Mouse (Mus musculus) neural tube, embryonic 14.5 days (tissue): ENCODE measurements around the gene Uchl3. TPM values are rescaled to one million over a fixed set of nuclear protein-coding genes. Genes with fewer than 3 reads are reported as not detected.

Experiments used
- ATAC-seq: fragments of 200-750 bp; cut with Nextera tagmentation; 2 replicates; pipeline ENCODE4 v1.8.0; 2017; ENCODE audit warnings: low read depth, mild to moderate bottlenecking, moderate TSS enrichment, moderate library complexity
- H3K27ac ChIP-seq: fragments of 300-500 bp; sonication (generic); 2 replicates; pipeline ENCODE4 v1.5.1; 2014; ENCODE audit warnings: low read depth, mild to moderate bottlenecking, control low read depth, low read length, moderate library complexity, mixed read lengths
- H3K27me3 ChIP-seq: fragments of 300-500 bp; sonication (generic); 2 replicates; pipeline ENCODE4 v1.6.1; 2014; ENCODE audit warnings: low read length; ENCODE audit not compliant: control insufficient read depth, insufficient read depth
- H3K36me3 ChIP-seq: fragments of 300-500 bp; sonication (generic); 2 replicates; pipeline ENCODE4 v1.6.1; 2014; ENCODE audit warnings: low read length, mixed read lengths; ENCODE audit not compliant: control insufficient read depth, insufficient read depth
- H3K4me1 ChIP-seq: fragments of 300-500 bp; sonication (generic); 2 replicates; pipeline ENCODE4 v1.6.1; 2014; ENCODE audit warnings: low read length; ENCODE audit not compliant: control insufficient read depth, insufficient read depth
- H3K4me2 ChIP-seq: fragments of 300-500 bp; sonication (generic); 2 replicates; pipeline ENCODE4 v1.6.1; 2014; ENCODE audit warnings: mild to moderate bottlenecking, low read depth, low read length, control low read depth
- H3K4me3 ChIP-seq: fragments of 300-500 bp; sonication (generic); 2 replicates; pipeline ENCODE4 v1.5.1; 2014; ENCODE audit warnings: low read depth, low read length, control low read depth, mixed read lengths
- H3K9ac ChIP-seq: fragments of 300-500 bp; sonication (generic); replicated peaks from 2 replicates; pipeline ENCODE4 v1.6.1; 2014; ENCODE audit warnings: low read depth, mild to moderate bottlenecking, control low read depth, low read length, mixed read lengths
- H3K9me3 ChIP-seq: fragments of 300-500 bp; sonication (generic); 2 replicates; pipeline ENCODE4 v1.6.1; 2016; ENCODE audit warnings: low read length; ENCODE audit not compliant: control insufficient read depth
- WGBS: fragments of 180-500 bp; shearing (Covaris S2); extraction: QIAGEN DNeasy Blood & Tissue Kit; methylation state at CpG from one replicate; pipeline ENCODE4 v1.1.7; 2014; 5-methylcytosine and 5-hydroxymethylcytosine counted together
- polyA plus RNA-seq: library from polyadenylated mRNA; unstranded; fragments of >200 nt; fragmentation: Nextera tagmentation; extraction: Ambion mirVana; gene quantifications from 2 replicates; pipeline ENCODE4 v1.2.1, GENCODE M21; 2014

Gene Uchl3
- polyA plus RNA-seq, result 237 and 280 TPM in 2 replicates

- ATAC-seq, result peak; percentile 94
- WGBS, result 1% methylated on average over 79 of the region's 81 CpGs
- H3K27ac ChIP-seq, result peak within 1 kb of the TSS; percentile 74
- H3K9me3 ChIP-seq, result no peaks in the 10 kb centered on the region
- H3K36me3 ChIP-seq, result no peaks in the 10 kb centered on the region
- peak within 1 kb of the TSS; percentile 78 for H3K9ac ChIP-seq
- peaks cover 3% of the 10 kb centered on the region; the same call in 1 of the 2 replicates for H3K4me1 ChIP-seq
- H3K4me2 ChIP-seq, result peak within 1 kb of the TSS; percentile 81
- H3K27me3 ChIP-seq, result no peaks in the 10 kb centered on the region
- H3K4me3 ChIP-seq, result peak within 1 kb of the TSS; percentile 96
Measured at GRCm38 (mm10) chr14:101653581-101654525, at the start of gene Uchl3. TSS of gene Uchl3 (plus strand) at chr14:101653967.

DNA sequence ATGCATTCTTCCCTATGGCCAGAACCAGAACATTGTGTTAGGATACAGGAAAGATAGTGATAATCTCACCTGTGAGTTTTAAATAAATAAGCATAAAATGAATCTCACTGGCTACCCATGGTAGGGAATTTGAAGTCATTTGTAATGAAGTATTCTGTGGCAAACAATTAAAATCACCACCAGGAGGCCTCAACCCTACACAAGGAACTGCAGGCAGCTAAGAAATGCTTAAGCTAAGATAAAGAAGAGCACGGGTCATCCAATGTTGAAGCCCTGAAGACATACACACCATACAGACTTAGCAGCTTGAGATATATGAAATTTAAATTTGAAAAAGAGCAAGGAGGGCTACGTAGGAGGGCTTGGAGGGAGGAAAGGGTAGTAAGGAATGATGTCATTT lies 47.9 kb upstream of the Uchl3 start:
- H3K27me3 ChIP-seq, result no peaks in the 10 kb centered on the region
- H3K27ac ChIP-seq, result no peak overlapping the region
- no peaks in the 10 kb centered on the region for H3K36me3 ChIP-seq
- H3K4me2 ChIP-seq, result no peak overlapping the region
- no peak overlapping the region for H3K9ac ChIP-seq
- H3K4me3 ChIP-seq, result no peak overlapping the region
- H3K9me3 ChIP-seq, result no peaks in the 10 kb centered on the region
- ATAC-seq, result no peak
- H3K4me1 ChIP-seq, result no peaks in the 10 kb centered on the region
- 70% methylated on average over 2 of the region's 2 CpGs for WGBS

GRCm38 (mm10) chr14:101607631-101608518 lies 45.9 kb upstream of the Uchl3 start:
- peak; percentile 62 for ATAC-seq
- H3K9ac ChIP-seq, result peak overlapping the region; percentile 86
- under 1% methylated on average over 59 of the region's 62 CpGs for WGBS
- H3K9me3 ChIP-seq, result no peaks in the 10 kb centered on the region
- H3K4me3 ChIP-seq, result peak overlapping the region; percentile 88
- peak overlapping the region; percentile 98 for H3K4me2 ChIP-seq
- no peaks in the 10 kb centered on the region for H3K36me3 ChIP-seq
- H3K27me3 ChIP-seq, result no peaks in the 10 kb centered on the region
- peak overlapping the region; percentile 28; the same call in 1 of the 2 replicates for H3K27ac ChIP-seq
- no peaks in the 10 kb centered on the region for H3K4me1 ChIP-seq

DNA sequence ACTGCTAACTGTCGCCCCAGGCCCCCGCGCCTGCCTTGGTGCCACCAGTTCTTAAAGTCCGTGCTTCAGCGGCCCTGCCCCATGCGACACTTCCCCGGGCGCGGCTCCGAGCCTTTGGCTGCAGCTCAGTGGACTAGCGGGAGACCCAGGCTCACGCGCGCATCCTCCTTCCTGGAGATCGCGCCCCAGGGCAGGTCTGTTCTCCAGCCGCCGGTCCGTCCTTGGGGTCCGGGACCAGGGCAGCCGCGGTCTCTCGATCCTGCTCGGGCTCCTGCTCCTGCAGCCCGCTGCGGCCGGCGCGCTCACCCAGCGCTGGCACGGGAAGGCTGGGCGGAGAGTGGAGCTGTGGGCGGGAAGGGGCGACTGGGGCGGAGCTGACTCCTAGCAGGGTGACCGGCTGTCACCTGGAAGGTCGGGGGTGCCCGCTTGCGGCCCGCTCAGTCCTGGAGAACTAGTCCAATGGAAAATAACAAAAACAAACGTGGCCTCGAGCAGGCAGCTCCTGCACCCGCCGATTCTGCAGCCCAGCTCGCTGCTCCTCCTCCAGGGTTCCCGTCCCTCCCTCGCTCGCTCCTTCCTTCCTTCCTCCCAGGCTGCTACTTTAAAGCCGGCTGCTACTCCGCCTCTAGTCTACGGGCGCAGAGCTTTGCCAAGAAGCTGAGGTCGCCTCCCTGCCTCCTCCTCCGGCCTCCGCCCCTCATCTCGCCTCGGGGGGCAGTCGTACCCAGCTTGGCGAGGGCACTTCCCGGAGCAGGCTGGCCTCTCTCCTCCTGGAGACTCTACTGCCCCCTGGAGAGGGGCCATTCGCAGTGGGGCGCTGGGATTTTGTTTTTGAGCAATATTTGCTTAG lies 45.0 kb upstream of the Uchl3 start, which contains the start of gene Tbc1d4:
Tbc1d4 (minus strand) TSS at position 673 of the 850 bp plus-strand sequence.
- under 1% methylated on average over 60 of the region's 62 CpGs for WGBS
- H3K9me3 ChIP-seq, result no peaks in the 10 kb centered on the region
- H3K36me3 ChIP-seq, result no peaks in the 10 kb centered on the region
- H3K9ac ChIP-seq, result peak within 1 kb of the TSS; percentile 86
- H3K27me3 ChIP-seq, result no peaks in the 10 kb centered on the region
- H3K27ac ChIP-seq, result peak within 1 kb of the TSS; percentile 28; the same call in 1 of the 2 replicates
- peak within 1 kb of the TSS; percentile 88 for H3K4me3 ChIP-seq
- ATAC-seq, result peak; percentile 87
- no peaks in the 10 kb centered on the region for H3K4me1 ChIP-seq
- peak within 1 kb of the TSS; percentile 98 for H3K4me2 ChIP-seq

GRCm38 (mm10) chr14:101610701-101611100 lies 43.1 kb upstream of the Uchl3 start:
- Histone ChIP-seq H3K4me1 (no peaks in the 10 kb centered on the region), H3K9ac (no peak overlapping the region), H3K27ac (no peak overlapping the region), H3K27me3 (no peaks in the 10 kb centered on the region), H3K36me3 (no peaks in the 10 kb centered on the region), H3K4me2 (no peak overlapping the region), H3K9me3 (no peaks in the 10 kb centered on the region), H3K4me3 (no peak overlapping the region)
- ATAC-seq, result no peak
- 85% methylated on average over 10 of the region's 10 CpGs for WGBS

DNA sequence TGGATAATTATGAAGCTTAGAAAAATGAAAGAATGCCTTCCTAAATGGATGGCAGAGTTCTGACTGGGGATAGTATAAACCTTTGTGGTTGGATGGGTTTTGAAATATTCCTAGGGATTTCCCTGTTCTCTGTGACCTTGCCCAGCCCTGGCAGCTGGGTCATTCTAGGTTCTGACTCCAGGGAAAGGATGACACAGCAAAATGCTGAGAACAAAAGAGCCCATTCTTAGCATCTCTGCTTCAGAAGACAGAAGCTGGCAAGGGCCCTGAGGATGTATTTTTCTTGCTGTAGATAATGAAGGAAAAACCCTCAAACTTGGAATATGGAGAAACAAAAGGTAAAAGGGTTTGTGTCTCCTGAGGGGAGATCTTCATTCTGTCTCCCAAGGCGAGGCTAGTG lies 40.6 kb upstream of the Uchl3 start:
- Histone ChIP-seq H3K27me3 (no peaks in the 10 kb centered on the region), H3K9me3 (no peaks in the 10 kb centered on the region), H3K4me3 (no peak overlapping the region), H3K36me3 (no peaks in the 10 kb centered on the region), H3K4me2 (no peak overlapping the region), H3K4me1 (no peaks in the 10 kb centered on the region), H3K27ac (no peak overlapping the region), H3K9ac (no peak overlapping the region)
- 70% methylated on average over 1 of the region's 1 CpGs for WGBS
- ATAC-seq, result no peak

DNA sequence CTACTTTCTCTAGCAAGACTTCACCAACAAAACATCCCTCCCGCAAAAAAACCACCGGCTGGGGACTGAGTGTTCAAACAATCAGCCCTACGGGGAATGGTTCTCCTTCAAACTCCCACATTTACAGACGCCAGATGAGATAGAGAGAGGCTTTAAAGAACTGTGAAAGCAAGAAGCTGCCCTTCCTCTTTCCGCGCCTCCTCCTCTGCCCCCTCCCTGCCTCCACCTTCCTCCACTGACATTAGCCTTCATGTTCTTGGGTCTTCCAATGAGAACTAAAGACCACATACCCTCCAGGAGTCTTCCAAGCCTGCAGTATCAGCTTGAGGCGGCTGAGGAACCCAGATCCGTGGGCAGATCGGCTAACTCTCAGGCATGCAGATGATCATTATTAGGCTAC lies 37.6 kb upstream of the Uchl3 start:
- ATAC-seq, result no peak
- H3K27ac ChIP-seq, result no peak overlapping the region
- H3K4me1 ChIP-seq, result no peaks in the 10 kb centered on the region
- H3K9ac ChIP-seq, result no peak overlapping the region
- H3K4me3 ChIP-seq, result no peak overlapping the region
- no peaks in the 10 kb centered on the region for H3K27me3 ChIP-seq
- H3K4me2 ChIP-seq, result no peak overlapping the region
- H3K36me3 ChIP-seq, result no peaks in the 10 kb centered on the region
- WGBS, result 86% methylated on average over 9 of the region's 9 CpGs
- no peaks in the 10 kb centered on the region for H3K9me3 ChIP-seq

- no peak for ATAC-seq
- Histone ChIP-seq H3K27ac (no peak overlapping the region), H3K4me3 (no peak overlapping the region), H3K27me3 (no peaks in the 10 kb centered on the region), H3K36me3 (no peaks in the 10 kb centered on the region), H3K9ac (no peak overlapping the region), H3K4me2 (no peak overlapping the region), H3K4me1 (no peaks in the 10 kb centered on the region), H3K9me3 (no peaks in the 10 kb centered on the region)
- WGBS, result 95% methylated on average over 5 of the region's 5 CpGs
Measured at GRCm38 (mm10) chr14:101617680-101618079, 36.1 kb upstream of the Uchl3 start.
